Mouse (Mus musculus) midbrain, embryonic 11.5 days (tissue): ENCODE data around the gene Rtn2. TPM values are rescaled to one million over a fixed set of nuclear protein-coding genes. Genes with fewer than 3 reads are reported as not detected.

Source experiments
- ATAC-seq: fragments of 200-750 bp; cut with Nextera tagmentation; 2 replicates; pipeline ENCODE4 v1.8.0; 2017; ENCODE audit warnings: moderate TSS enrichment, moderate library complexity; ENCODE audit not compliant: low FRiP score
- DNase-seq: peaks from one replicate; pipeline ENCODE4 v3.0.0; 2015; ENCODE audit warnings: low spot score; ENCODE audit errors: missing footprints
- H3K27ac ChIP-seq: fragments of 300-500 bp; sonication (generic); 2 replicates; pipeline ENCODE4 v1.5.1; 2014; ENCODE audit warnings: low read depth, low read length
- H3K27me3 ChIP-seq: fragments of 300-500 bp; sonication (generic); 2 replicates; pipeline ENCODE4 v1.6.1; 2014; ENCODE audit warnings: mild to moderate bottlenecking, low read length, moderate library complexity, mixed read lengths; ENCODE audit not compliant: control insufficient read depth, insufficient read depth
- H3K36me3 ChIP-seq: fragments of 300-500 bp; sonication (generic); 2 replicates; pipeline ENCODE4 v1.6.1; 2014; ENCODE audit warnings: mild to moderate bottlenecking, low read length, moderate library complexity, mixed read lengths; ENCODE audit not compliant: control insufficient read depth, insufficient read depth
- H3K4me1 ChIP-seq: fragments of 300-500 bp; sonication (generic); 2 replicates; pipeline ENCODE4 v1.6.1; 2014; ENCODE audit warnings: low read length; ENCODE audit not compliant: control insufficient read depth, insufficient read depth
- H3K4me2 ChIP-seq: fragments of 300-500 bp; sonication (generic); 2 replicates; pipeline ENCODE4 v1.6.1; 2014; ENCODE audit warnings: mild to moderate bottlenecking, moderate library complexity
- H3K4me3 ChIP-seq: fragments of 300-500 bp; sonication (generic); 2 replicates; pipeline ENCODE4 v1.5.1; 2014; ENCODE audit warnings: low read depth, low read length
- H3K9ac ChIP-seq: fragments of 300-500 bp; sonication (generic); 2 replicates; pipeline ENCODE4 v1.6.1; 2014; ENCODE audit warnings: low read length
- H3K9me3 ChIP-seq: fragments of 300-500 bp; sonication (generic); 2 replicates; pipeline ENCODE4 v1.6.1; 2016; ENCODE audit warnings: low read length; ENCODE audit not compliant: control insufficient read depth
- WGBS: fragments of 180-500 bp; shearing (Covaris S2); extraction: QIAGEN DNeasy Blood & Tissue Kit; methylation state at CpG from one replicate; pipeline ENCODE4 v1.1.7; 2014; 5-methylcytosine and 5-hydroxymethylcytosine counted together
- polyA plus RNA-seq: library from polyadenylated mRNA; unstranded; fragments of >200 nt; fragmentation: Nextera tagmentation; extraction: Ambion mirVana; gene quantifications from 2 replicates; pipeline ENCODE4 v1.2.1, GENCODE M21; 2014

Rtn2 gene
- polyA plus RNA-seq, 1 experiment from 2014 or later = 53.2 TPM

- no peak overlapping the region for H3K4me2 ChIP-seq
- peaks cover 3% of the 10 kb centered on the region; the same call in 1 of the 2 replicates for H3K36me3 ChIP-seq
Observed at GRCm38 (mm10) chr7:19284763-19285162, 2.3 kb downstream of the Rtn2 start.

GRCm38 (mm10) chr7:19290969-19291596 is 8.7 kb downstream of the Rtn2 start:
- H3K4me2 ChIP-seq = peak overlapping the region; percentile 35
- peak overlapping the region; percentile 36 for H3K9ac ChIP-seq
- DNase-seq (peak; percentile 91), ATAC-seq (peak; percentile 62)
- H3K36me3 ChIP-seq = peaks cover 3% of the 10 kb centered on the region
- no peaks in the 10 kb centered on the region for H3K9me3 ChIP-seq
- peak overlapping the region; percentile 8 for H3K4me3 ChIP-seq
- peaks cover 12% of the 10 kb centered on the region for H3K4me1 ChIP-seq
- peak overlapping the region; percentile 37; the same call in 1 of the 2 replicates for H3K27ac ChIP-seq
- no peaks in the 10 kb centered on the region for H3K27me3 ChIP-seq
- WGBS = 1% methylated on average over 20 of the region's 20 CpGs

More at GRCm38 (mm10) chr7:19284763-19285162, 2.3 kb downstream of the Rtn2 start:
- 25% methylated on average over 4 of the region's 4 CpGs for WGBS
- Histone ChIP-seq H3K27ac (no peak overlapping the region), H3K9ac (no peak overlapping the region), H3K27me3 (peaks cover 11% of the 10 kb centered on the region), H3K4me1 (peaks cover 7% of the 10 kb centered on the region), H3K4me3 (no peak overlapping the region), H3K9me3 (no peaks in the 10 kb centered on the region)
- ATAC-seq (no peak), DNase-seq (peak; percentile 94)

- Histone ChIP-seq H3K27me3 (no peaks in the 10 kb centered on the region), H3K36me3 (no peaks in the 10 kb centered on the region; the same call in 1 of the 2 replicates), H3K4me2 (peak overlapping the region; percentile 43), H3K27ac (no peak overlapping the region), H3K4me3 (peak overlapping the region; percentile 17; the same call in 1 of the 2 replicates), H3K9me3 (no peaks in the 10 kb centered on the region), H3K9ac (0 out of 2 replicates have a peak overlapping the region, but pooled peaks have one; percentile 16), H3K4me1 (peaks cover 10% of the 10 kb centered on the region)
- 21% methylated on average over 20 of the region's 22 CpGs for WGBS
- peak; percentile 100 for DNase-seq
- ATAC-seq = peak; percentile 79
Observed at GRCm38 (mm10) chr7:19295503-19296185, 13.2 kb downstream of the Rtn2 start.

GRCm38 (mm10) chr7:19297034-19297433 is 14.6 kb downstream of the Rtn2 start:
- WGBS = 87% methylated on average over 6 of the region's 6 CpGs
- H3K36me3 ChIP-seq = no peaks in the 10 kb centered on the region; the same call in 1 of the 2 replicates
- no peak overlapping the region for H3K4me2 ChIP-seq
- no peak overlapping the region for H3K9ac ChIP-seq
- H3K4me3 ChIP-seq = no peak overlapping the region
- H3K27me3 ChIP-seq = peaks cover 6% of the 10 kb centered on the region; the same call in 1 of the 2 replicates
- H3K4me1 ChIP-seq = peaks cover 4% of the 10 kb centered on the region
- H3K9me3 ChIP-seq = no peaks in the 10 kb centered on the region
- no peak overlapping the region for H3K27ac ChIP-seq
- DNase-seq (peak; percentile 81), ATAC-seq (no peak)

DNA sequence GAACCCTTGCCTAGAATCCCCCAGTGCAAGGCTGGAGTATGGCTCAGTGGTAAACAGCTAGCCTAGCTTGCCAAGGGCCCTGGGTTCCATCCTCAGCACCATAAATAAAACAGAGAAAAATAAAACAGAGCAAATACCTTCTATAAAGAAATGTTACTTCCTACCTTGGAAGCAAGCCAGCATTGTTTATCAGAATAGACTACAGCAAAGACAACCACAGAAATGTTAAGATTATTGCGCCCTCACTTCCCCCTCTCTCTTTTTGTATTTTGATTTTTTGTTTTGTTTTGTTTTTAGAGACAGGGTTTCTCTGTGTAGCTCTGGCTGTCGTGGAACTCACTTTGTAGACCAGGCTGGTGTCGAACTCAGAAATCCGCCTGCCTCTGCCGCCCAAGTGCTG is 15.4 kb downstream of the Rtn2 start:
- ATAC-seq = no peak
- no peaks in the 10 kb centered on the region; the same call in 1 of the 2 replicates for H3K36me3 ChIP-seq

DNA sequence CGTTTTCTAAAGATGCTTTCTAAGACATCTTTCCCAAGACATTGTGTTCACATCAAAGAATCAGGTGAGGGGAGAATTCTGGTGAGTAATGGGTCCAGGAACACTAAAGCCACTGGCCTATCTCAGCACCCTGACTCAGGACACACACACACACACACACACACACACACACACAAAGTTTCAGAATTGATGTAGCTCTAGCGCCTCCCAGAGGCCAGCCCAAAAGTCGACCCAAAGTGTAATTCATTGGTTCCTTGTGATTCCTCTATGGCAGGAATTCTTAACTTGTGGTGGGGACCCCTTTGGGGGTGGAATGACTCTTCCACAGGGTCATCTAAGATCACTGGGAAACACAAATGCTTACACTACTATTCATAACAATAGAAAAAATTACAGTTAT is 16.8 kb downstream of the Rtn2 start:
- Histone ChIP-seq H3K9me3 (no peaks in the 10 kb centered on the region), H3K27me3 (peaks cover 24% of the 10 kb centered on the region), H3K36me3 (no peaks in the 10 kb centered on the region; the same call in 1 of the 2 replicates), H3K4me1 (peaks cover 5% of the 10 kb centered on the region), H3K4me2 (no peak overlapping the region), H3K27ac (no peak overlapping the region), H3K4me3 (no peak overlapping the region), H3K9ac (no peak overlapping the region)
- WGBS = 23% methylated on average over 3 of the region's 3 CpGs
- ATAC-seq (no peak), DNase-seq (peak; percentile 90)

More for the DNA sequence above, 15.4 kb downstream of the Rtn2 start:
- no peak overlapping the region for H3K4me2 ChIP-seq
- no peak overlapping the region for H3K27ac ChIP-seq
- WGBS = 94% methylated on average over 5 of the region's 5 CpGs
- DNase-seq = no peak
- peaks cover 5% of the 10 kb centered on the region for H3K4me1 ChIP-seq
- no peak overlapping the region for H3K4me3 ChIP-seq
- no peaks in the 10 kb centered on the region for H3K9me3 ChIP-seq
- peaks cover 13% of the 10 kb centered on the region; the same call in 1 of the 2 replicates for H3K27me3 ChIP-seq
- no peak overlapping the region for H3K9ac ChIP-seq

- under 1% methylated on average over 29 of the region's 29 CpGs for WGBS
- peak overlapping the region; percentile 32 for H3K4me3 ChIP-seq
- no peaks in the 10 kb centered on the region for H3K9me3 ChIP-seq
- peaks cover 40% of the 10 kb centered on the region for H3K27me3 ChIP-seq
- no peaks in the 10 kb centered on the region; the same call in 1 of the 2 replicates for H3K36me3 ChIP-seq
- peaks cover 12% of the 10 kb centered on the region for H3K4me1 ChIP-seq
- H3K9ac ChIP-seq = 0 out of 2 replicates have a peak overlapping the region, but pooled peaks have one; percentile 0
- DNase-seq = peak; percentile 98
- H3K4me2 ChIP-seq = peak overlapping the region; percentile 34
- ATAC-seq = peak; percentile 79
- H3K27ac ChIP-seq = no peak overlapping the region
Observed at GRCm38 (mm10) chr7:19300501-19301421, 18.3 kb downstream of the Rtn2 start.

DNA sequence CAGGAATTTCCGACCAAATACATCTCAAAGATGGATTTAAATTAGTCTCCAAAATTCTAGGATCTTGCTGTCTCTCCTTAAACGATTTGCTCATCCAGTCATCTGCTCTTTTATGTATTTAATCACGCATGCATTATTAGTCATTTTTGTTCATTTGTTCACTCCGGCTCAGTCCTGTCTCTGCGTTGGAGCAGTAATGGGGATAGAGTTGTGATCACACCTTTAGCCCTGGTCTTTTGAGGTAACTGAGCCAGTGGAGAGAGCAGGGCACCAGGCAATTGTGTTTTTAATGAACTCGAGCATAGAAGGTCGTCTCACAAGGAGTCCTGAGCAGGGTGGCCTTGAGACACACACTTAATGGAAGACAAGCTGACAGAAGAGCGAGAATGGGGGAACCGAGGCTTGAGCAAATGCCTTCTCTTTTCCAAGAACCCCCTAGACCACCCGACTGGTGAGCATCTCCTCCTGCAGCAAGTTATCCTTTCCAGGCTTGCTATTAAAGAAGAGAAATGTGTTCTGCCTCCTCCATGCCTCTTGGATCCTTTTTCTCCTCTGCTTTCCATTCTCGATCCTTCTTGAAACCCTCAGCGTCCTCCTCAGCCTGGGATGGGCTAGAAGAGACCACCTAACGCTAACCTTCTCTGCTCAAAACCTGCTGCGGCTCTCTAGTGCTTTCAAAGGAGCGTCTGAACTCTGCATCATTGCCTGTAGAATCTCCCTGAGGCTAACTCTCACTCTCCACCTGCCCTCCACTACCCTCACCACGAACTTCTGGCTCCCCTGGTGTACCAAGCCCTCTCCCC is 19.2 kb downstream of the Rtn2 start:
- 8% methylated on average over 16 of the region's 16 CpGs for whole genome bisulfite sequencing
- Histone ChIP-seq H3K9ac (peak overlapping the region; percentile 34; the same call in 1 of the 2 replicates), H3K4me3 (peak overlapping the region; percentile 15), H3K27ac (no peak overlapping the region), H3K36me3 (no peaks in the 10 kb centered on the region), H3K4me1 (peaks cover 12% of the 10 kb centered on the region), H3K27me3 (peaks cover 49% of the 10 kb centered on the region), H3K9me3 (no peaks in the 10 kb centered on the region), H3K4me2 (peak overlapping the region; percentile 34)
- ATAC-seq (no peak), DNase-seq (peak; percentile 89)
